Mouse (Mus musculus): ENCODE measurements around the gene B9d1.

DNA sequence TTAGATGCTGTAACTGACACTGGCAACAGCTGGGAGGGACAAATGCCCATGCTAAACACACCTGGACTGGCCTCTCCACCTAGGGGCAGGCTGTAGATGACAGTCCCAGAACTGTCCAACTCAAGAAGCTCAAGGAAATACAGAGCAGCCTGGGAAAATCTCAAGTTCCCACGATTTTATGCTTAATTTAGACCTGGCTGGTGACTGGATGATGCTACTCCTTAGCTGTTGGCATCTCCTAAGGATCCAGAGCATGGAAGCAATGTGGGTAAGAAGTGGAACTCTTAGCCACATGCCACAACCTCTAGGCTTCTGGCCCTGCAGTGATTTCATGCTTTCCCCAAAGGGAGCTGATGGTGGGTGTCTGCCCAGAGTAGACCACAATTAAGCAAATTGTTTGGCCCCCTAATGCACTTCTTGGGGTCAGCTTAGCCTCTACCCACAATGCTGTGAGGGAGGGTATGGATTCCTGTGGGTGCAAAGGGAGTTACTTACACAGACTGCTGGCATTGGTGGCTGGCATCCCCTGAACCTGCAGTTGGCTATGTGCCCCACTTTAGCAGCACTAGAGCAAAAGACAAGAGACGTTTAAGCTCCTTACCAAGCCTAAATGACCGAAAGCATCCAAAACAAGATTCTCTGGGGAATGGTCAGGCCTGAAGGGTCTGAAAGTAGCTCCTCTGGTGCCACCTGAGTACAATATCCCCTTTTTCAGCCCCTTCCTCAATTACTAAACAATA is 48.2 kb downstream of the B9d1 start:
- TF ChIP-seq CTCF (IDR thresholded peaks at IDR 0.05; ENCODE audit: borderline replicate concordance, extremely low read depth, insufficient read depth, insufficient read length): no peak
- TF ChIP-seq POLR2A (IDR thresholded peaks at IDR 0.05; ENCODE audit: borderline replicate concordance, extremely low read depth, insufficient read depth, insufficient read length, poor library complexity, severe bottlenecking): no peak

Measured in brain, embryonic 14.5 days (tissue).